Mouse (Mus musculus) embryonic fibroblast, embryonic 13.5 days (primary cell): ENCODE data around the gene Dop1a.
"Not testable (repeated sequence)": the region's sequence is repeated elsewhere in the genome, so short reads cannot be mapped to it uniquely, and the experiment has no call there.

Experiments used
- CTCF ChIP-seq: IDR thresholded peaks from 2 replicates; pipeline ENCODE4 v1.5.1; 2011; ENCODE audit warnings: mild to moderate bottlenecking, control low read depth, low read length, moderate library complexity, borderline replicate concordance; ENCODE audit not compliant: insufficient read depth
- POLR2A ChIP-seq: IDR thresholded peaks from 2 replicates; pipeline ENCODE4 v1.6.1; 2011; ENCODE audit warnings: low read depth, mild to moderate bottlenecking, control low read depth, low read length, moderate library complexity

DNA sequence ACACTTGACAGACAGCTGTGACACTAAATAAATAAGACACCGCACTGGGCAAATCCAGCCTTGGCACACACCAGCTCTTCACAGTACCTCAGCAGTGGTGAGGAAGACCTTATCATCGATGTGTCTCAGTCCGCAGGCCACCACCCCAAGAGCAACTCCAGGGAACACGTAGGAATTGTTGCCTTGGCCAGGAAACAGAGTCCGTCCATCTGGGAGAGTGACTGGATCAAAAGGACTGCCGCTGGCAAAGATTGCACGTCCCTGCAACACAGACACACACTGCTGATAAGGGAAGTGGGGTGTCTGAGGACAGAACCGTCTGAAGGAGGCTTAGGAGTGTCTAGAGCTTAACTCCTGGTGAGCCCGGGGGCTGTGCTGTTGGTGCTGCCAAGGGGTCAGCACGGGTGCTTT is 127.4 kb downstream of the Dop1a start:
- not testable (repeated sequence) for TF ChIP-seq CTCF, POLR2A
